Mouse (Mus musculus) spleen, adult 2 months (tissue): ENCODE results near the gene Socs4.

Experiments used
- CTCF ChIP-seq: fragments of 200-500 bp; IDR thresholded peaks from 2 replicates; pipeline ENCODE4 v1.5.1; 2011; ENCODE audit warnings: mild to moderate bottlenecking, inconsistent platforms; ENCODE audit not compliant: insufficient read depth, insufficient read length, insufficient replicate concordance; ENCODE audit errors: extremely low read depth
- POLR2A ChIP-seq: fragments of 200-500 bp; IDR thresholded peaks from 2 replicates; pipeline ENCODE4 v1.6.1; 2011; ENCODE audit warnings: low read depth, low read length, inconsistent platforms

DNA sequence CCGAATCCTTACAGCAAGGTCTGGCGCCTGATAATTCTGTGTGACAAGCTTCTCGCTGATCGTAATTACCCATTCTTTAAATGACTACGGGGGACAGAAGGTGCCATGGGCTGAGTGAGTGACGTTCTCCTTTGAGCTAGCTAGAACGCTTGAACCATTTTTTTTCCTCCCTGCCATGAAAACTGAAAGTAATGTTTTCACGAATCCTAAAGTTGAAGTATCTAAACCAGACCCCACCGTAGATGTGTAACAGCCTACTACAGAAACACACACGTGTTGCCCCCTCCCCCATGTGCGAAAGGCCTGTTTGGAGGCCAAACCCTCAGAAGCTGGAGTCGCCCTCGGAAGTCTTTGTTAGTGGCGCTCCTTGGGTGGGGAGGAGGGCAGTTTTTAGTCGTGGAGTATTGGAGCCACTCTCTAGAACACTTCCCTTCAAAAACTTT lies 22.1 kb downstream of the Socs4 start:
- TF ChIP-seq CTCF (no peak), POLR2A (no peak)
